Mouse (Mus musculus) layer of hippocampus, adult 2 months (tissue): Measurements from ENCODE around the gene Syndig1l. TPM values are rescaled to one million over a fixed set of nuclear protein-coding genes. Genes with fewer than 3 reads are reported as not detected.

Source experiments
- DNase-seq, 2 experiments: peaks; one replicate each; pipeline ENCODE4 v3.0.0; 2022; ENCODE audit warnings: low spot score in 2 of 2
- H3K27ac ChIP-seq: fragments of 200-600 bp; 2 replicates; pipeline ENCODE4 v1.8.1; 2022
- H3K4me3 ChIP-seq: fragments of 200-600 bp; 2 replicates; pipeline ENCODE4 v1.8.1; 2022; ENCODE audit warnings: mild to moderate bottlenecking
- CTCF ChIP-seq: fragments of 200-600 bp; conservative IDR thresholded peaks from 2 replicates; pipeline ENCODE4 v1.8.1; 2022; ENCODE audit warnings: antibody characterized with exemption, mild to moderate bottlenecking, moderate library complexity
- total RNA-seq, 2 experiments: library from RNA; stranded (reverse); gene quantifications; 2 replicates each; pipeline ENCODE4 v1.2.3; 2021

The Syndig1l gene
- total RNA-seq, 2 experiments from 2014 or later = 7.4 to 8.7 TPM

- DNase-seq = no peak
- H3K4me3 ChIP-seq = no peak overlapping the region
- TF ChIP-seq CTCF = no peak
- no peak overlapping the region for H3K27ac ChIP-seq
Measured at GRCm38 (mm10) chr12:84706886-84707285, 8.3 kb upstream of the Syndig1l start.

- Histone ChIP-seq H3K4me3 (no peak overlapping the region), H3K27ac (no peak overlapping the region)
- TF ChIP-seq CTCF = no peak
- DNase-seq = peak; percentile 24 to 30
Measured at GRCm38 (mm10) chr12:84702586-84702985, 4.0 kb upstream of the Syndig1l start.

- DNase-seq = no peak
- no peak for TF ChIP-seq CTCF
- Histone ChIP-seq H3K27ac (no peak overlapping the region), H3K4me3 (no peak overlapping the region)
Measured at GRCm38 (mm10) chr12:84692141-84692540, 6.5 kb downstream of the Syndig1l start.

DNA sequence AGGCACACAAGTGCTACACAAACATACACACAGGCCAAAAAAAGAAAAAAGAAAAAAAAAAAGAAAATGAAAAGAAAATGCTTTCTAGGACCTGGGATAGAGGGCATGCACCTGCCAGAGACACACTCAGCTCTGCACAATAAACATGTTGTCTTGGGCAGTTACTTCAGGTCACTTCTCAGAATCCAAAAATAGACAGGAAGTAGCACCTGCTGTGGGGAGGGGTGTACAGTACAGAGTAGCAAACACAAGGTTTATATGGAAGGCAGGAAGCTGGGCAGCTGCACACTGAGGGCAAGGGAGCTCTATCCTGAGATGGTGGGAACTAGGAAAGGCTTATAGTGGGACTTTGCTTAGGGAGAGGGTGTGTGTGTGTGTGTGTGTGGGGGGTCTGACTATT lies 7.3 kb downstream of the Syndig1l start:
- Histone ChIP-seq H3K4me3 (no peak overlapping the region), H3K27ac (no peak overlapping the region)
- no peak for DNase-seq
- TF ChIP-seq CTCF = no peak

- H3K4me3 ChIP-seq = no peak overlapping the region
- no peak for DNase-seq
- no peak overlapping the region for H3K27ac ChIP-seq
- TF ChIP-seq CTCF = no peak
Measured at GRCm38 (mm10) chr12:84689051-84689450, 9.6 kb downstream of the Syndig1l start.

GRCm38 (mm10) chr12:84687531-84687930 lies 11.1 kb downstream of the Syndig1l start:
- Histone ChIP-seq H3K27ac (no peak overlapping the region), H3K4me3 (no peak overlapping the region)
- TF ChIP-seq CTCF = no peak
- DNase-seq = no peak

- no peak for TF ChIP-seq CTCF
- no peak for DNase-seq
- H3K27ac ChIP-seq = no peak overlapping the region
Measured at GRCm38 (mm10) chr12:84686176-84686575, 12.5 kb downstream of the Syndig1l start.

GRCm38 (mm10) chr12:84684569-84684968 lies 14.1 kb downstream of the Syndig1l start:
- Histone ChIP-seq H3K27ac (no peak overlapping the region), H3K4me3 (no peak overlapping the region)
- no peak for TF ChIP-seq CTCF
- no peak for DNase-seq

More at GRCm38 (mm10) chr12:84686176-84686575, 12.5 kb downstream of the Syndig1l start:
- no peak overlapping the region for H3K4me3 ChIP-seq

- H3K27ac ChIP-seq = no peak overlapping the region
- TF ChIP-seq CTCF = no peak
- no peak for DNase-seq
Measured at GRCm38 (mm10) chr12:84676011-84676410, 22.6 kb downstream of the Syndig1l start.

DNA sequence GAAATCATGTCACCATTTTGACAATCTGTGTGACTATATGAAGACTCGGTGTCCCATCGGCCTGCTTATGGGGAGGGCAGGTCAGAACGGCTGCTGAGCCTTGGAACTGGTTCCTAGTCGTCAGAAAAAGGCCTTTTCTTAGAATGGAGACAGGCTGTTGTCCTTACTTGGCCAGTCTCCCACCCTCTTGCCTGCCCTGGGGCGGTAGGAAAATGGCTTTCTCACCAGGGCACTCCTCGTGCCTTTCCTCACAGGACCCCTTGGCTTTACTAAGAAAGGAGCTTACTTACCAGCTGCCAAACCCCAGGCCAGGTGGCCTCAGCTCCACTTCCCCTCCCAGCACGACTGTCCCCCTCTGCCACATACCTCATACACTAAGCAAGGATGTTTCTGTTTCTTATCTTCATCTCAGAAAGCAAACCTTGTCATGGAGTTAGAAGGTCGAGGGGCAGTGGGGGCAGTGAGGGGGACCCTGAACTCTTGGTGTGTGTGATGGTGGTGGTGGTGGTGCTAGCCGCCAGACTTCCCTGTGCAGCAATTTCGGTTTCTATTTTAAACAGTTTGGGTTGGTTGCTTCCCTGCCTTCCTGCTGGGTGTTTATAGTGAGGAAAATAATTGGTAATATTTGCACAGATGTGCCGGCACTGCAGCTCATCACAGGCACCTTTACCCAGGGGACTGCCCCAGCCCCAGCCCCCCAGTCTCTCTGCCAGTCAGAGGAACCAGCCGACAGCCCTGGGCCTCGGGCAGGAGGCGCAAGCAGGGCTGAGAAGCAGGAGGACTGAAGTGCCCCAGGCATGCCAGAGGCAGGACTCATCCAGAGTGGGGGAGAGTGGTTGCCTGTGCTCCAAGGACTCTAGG lies 23.7 kb downstream of the Syndig1l start:
- no peak for TF ChIP-seq CTCF
- Histone ChIP-seq H3K4me3 (no peak overlapping the region), H3K27ac (peak overlapping the region; percentile 53; the same call in 1 of the 2 replicates)
- DNase-seq = no peak

More at GRCm38 (mm10) chr12:84676011-84676410, 22.6 kb downstream of the Syndig1l start:
- H3K4me3 ChIP-seq = no peak overlapping the region

GRCm38 (mm10) chr12:84671646-84672045 lies 27.0 kb downstream of the Syndig1l start:
- no peak for TF ChIP-seq CTCF
- H3K27ac ChIP-seq = no peak overlapping the region
- H3K4me3 ChIP-seq = no peak overlapping the region
- no peak for DNase-seq

GRCm38 (mm10) chr12:84670555-84670954 lies 28.1 kb downstream of the Syndig1l start:
- Histone ChIP-seq H3K27ac (no peak overlapping the region), H3K4me3 (no peak overlapping the region)
- TF ChIP-seq CTCF = peak; percentile 63
- DNase-seq = no peak

DNA sequence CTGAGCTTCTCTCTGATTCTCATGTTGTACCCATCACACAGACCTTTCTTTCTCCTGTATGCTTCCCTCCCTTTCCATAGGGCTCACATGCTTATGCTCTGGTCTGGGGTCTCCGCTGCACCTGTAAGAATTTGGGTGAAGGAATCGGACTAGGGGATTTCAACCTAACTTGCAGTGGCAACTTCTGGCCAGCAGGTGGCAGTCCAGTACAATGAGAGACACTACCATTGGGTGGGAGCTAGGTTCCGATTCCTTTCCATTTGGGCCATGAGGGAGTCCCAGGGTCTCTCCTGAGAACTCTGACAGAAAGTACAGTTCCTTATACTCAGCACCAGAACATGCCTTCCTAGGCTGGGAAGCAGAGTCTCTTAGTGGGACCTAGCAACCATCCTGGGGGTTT lies 44.7 kb downstream of the Syndig1l start:
- Histone ChIP-seq H3K27ac (no peak overlapping the region), H3K4me3 (no peak overlapping the region)
- DNase-seq = peak; percentile 22 to 79
- TF ChIP-seq CTCF = peak; percentile 99

- no peak for DNase-seq
- no peak overlapping the region for H3K27ac ChIP-seq
- H3K4me3 ChIP-seq = no peak overlapping the region
- no peak for TF ChIP-seq CTCF
Measured at GRCm38 (mm10) chr12:84650234-84650633, 48.4 kb downstream of the Syndig1l start.
